19 mouse cellular contexts compared by ENCODE assay signal in the genomic region with DNA sequence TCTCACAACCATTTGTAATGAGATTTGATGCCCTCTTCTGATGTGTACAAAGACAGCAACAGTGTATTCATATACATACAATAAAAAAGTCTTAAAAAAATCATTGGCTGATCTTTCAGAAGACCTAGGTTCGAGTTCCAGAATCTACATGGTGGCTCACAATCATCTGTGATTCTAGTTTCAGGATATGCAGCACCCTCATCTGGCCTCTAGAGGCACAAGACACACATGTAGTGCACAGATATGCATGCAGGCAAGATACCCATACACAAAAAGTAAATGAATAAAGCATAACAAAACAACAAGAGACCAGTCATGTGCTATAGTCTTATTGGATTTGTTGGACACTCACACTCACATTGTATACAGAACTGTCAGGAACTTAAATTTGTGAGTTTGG. TPM values are rescaled to one million over a fixed set of nuclear protein-coding genes. Genes with fewer than 3 reads are reported as not detected.
"Had no signal": no experiment of that assay in that cellular context is flagged by ENCODE, and none has a peak within 500 bp of the region (broad histone marks: within the 10 kb centered on the region; RNA-seq: fewer than 3 reads in every experiment).

No protein-coding gene starts in this region.

- H3K27me3 ChIP-seq: limb, embryonic 15.5 days; liver, embryonic 12.5 days; neural tube, embryonic 13.5 days had no signal

- DNase-seq: kidney, adult 8-10 months; kidney, postnatal 36 days; lung, postnatal 4 days; retina, postnatal 1 day; right cerebral cortex, postnatal 4 days; spleen, adult 18-20 months; thymus, adult 2 months; thymus, postnatal 25 days had no signal

- H3K4me1 ChIP-seq: limb, embryonic 15.5 days; liver, embryonic 12.5 days; midbrain, embryonic 10.5 days; neural tube, embryonic 13.5 days had no signal

- H3K9ac ChIP-seq: limb, embryonic 15.5 days; liver, embryonic 12.5 days; neural tube, embryonic 13.5 days had no signal

- H3K9me3 ChIP-seq: limb, embryonic 15.5 days; liver, embryonic 12.5 days; midbrain, embryonic 10.5 days; neural tube, embryonic 13.5 days had no signal

- H3K27ac ChIP-seq: limb, embryonic 15.5 days; liver, embryonic 12.5 days; midbrain, embryonic 10.5 days; neural tube, embryonic 13.5 days had no signal

- H3K36me3 ChIP-seq: limb, embryonic 15.5 days; liver, embryonic 12.5 days; midbrain, embryonic 10.5 days; neural tube, embryonic 13.5 days had no signal

- H3K4me2 ChIP-seq: limb, embryonic 15.5 days; liver, embryonic 12.5 days; neural tube, embryonic 13.5 days had no signal

- H3K4me3 ChIP-seq: limb, embryonic 15.5 days; liver, embryonic 12.5 days; midbrain, embryonic 10.5 days; neural tube, embryonic 13.5 days had no signal

- ATAC-seq: intestine, embryonic 16.5 days; liver, embryonic 12.5 days; midbrain, embryonic 16.5 days had no signal

RNA-seq across cellular contexts. Expression of gene Pax1, which starts 47.6 kb away (rescaled TPM):
- total RNA-seq: layer of hippocampus, adult 18-20 months; left cerebral cortex, postnatal 25 days; megakaryocyte, adult 5-6 weeks had no signal
- polyA plus RNA-seq: intestine, embryonic 16.5 days; liver, embryonic 12.5 days; liver, embryonic 16.5 days; midbrain, embryonic 16.5 days; stomach, embryonic 14.5 days had no signal
